Mouse (Mus musculus) spleen, postnatal 14 days (tissue): Measurements from ENCODE around the gene 1110008L16Rik.
A peak's percentile ranks its signal among the peaks of the same experiment; 100 is the strongest.
"Not testable (repeated sequence)": the region's sequence is repeated elsewhere in the genome, so short reads cannot be mapped to it uniquely, and the experiment has no call there.

ENCODE experiments used
- DNase-seq, 2 experiments: peaks; one replicate each; pipeline ENCODE4 v3.0.0; 2021 to 2022; ENCODE audit warnings: low spot score in 2 of 2

The 1110008L16Rik gene

DNA sequence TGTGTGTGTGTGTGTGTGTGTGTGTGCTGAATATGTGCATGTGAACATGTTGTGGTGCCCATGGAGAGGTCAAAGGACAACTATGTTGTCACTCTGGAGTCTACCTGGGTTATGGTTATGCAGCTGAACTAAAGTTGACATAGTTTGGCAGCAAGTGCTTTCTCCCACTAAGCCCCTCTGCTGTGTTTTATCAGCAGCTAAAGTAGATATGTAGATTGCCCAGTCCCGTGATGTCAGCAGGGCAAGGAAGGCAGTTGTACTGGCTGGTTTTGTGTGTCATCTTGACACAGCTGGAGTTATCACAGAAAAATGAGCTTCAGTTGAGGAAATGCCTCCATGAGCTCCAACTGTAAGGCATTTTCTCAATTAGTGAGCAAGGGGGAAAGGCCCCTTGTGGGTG lies 43.7 kb downstream of the 1110008L16Rik start:
- DNase-seq, result not testable (repeated sequence)

DNA sequence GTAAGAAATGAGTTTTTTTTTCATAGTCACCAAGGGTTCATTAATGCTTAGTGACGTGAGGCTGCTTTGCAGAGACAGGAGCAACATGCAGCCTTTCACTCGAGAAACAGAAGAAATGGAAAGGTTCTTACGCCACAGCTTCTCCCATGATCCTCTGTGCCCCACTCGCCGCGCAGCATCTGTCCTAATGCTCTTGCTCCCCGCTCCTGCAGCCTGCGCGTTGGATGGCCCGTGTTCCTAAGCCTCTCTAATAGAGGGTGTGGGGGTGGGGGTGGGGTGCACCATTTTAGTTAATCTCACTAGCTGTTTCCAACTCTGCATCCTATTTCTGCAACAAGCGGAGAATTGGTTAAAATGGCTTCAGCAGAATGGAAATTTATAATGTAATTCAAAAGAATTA lies 44.6 kb downstream of the 1110008L16Rik start:
- no peak for DNase-seq

DNA sequence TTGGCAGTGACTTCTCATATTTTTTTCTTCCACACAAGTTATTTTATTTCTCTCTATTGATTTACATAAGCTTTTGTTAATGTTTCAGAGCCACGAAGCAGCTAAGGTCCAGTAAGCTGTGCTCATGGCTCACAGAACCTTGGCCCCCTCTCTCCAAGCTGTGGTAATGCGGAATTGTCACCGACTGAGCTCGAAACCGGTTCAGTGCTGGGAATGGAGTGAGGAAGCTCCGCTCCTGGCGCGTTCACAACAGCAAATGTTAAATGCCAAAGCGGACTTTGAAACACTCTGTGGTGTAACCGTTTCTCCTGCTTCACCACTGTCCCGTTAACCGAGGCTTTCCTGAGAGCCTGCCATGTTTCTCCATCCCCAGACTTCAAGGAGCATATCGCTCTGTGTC lies 45.2 kb downstream of the 1110008L16Rik start:
- no peak for DNase-seq

DNA sequence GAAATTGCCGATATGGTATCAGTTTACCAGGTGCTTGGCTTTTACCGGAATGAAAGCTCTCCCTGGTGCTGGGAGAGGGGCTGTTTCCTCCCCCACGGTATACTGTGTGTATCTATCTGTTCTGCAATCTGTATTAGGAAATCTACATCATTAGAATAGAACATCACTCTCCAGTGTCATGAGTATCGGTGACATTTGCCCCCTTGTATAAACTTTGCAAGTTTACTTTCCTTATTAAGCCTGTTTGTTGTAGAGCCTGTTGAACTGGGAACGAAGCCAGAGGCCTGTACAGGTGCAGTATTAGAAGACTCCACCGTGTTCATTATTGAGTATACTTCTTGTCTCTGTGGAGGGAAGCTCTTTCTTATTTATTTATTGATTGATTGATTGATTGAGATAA lies 54.0 kb downstream of the 1110008L16Rik start:
- no peak for DNase-seq

DNA sequence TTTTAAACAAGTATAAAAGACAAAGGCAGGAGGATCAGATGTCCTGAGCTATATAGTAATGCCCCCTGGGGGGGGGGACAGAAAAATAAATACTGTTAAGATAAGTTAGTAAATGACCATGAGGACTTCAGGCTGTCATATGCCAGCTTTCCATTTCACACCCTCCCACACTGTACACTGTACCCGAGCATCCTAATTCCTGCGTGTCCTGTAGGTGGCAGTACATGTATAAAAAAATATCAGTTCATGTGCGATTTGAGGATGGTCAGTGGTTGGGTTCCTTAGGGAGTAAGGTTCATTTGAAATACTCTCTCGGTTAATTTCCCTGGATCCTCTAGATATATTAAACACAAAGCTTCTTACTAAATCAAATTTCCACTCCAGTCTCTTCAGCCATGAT lies 55.5 kb downstream of the 1110008L16Rik start:
- DNase-seq, result no peak

DNA sequence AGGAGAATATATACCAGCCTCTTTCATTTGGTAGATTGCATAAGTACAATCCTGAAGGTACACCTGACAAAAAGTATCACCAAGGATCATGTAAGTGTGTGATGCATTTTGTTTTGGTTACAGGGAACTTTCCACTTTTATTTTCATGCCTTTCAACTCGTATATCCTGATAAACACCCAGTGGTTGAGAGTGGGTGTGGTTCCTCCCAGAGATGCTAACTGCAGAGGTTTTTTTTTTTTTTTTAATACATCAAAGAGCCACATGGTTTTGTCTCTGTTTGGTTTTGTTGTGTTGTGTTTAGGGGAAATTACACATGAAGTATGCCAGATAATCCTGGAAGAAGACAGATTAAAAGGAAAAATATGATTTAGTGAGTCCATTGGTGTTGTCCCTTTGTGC lies 57.9 kb downstream of the 1110008L16Rik start:
- DNase-seq, result no peak

DNA sequence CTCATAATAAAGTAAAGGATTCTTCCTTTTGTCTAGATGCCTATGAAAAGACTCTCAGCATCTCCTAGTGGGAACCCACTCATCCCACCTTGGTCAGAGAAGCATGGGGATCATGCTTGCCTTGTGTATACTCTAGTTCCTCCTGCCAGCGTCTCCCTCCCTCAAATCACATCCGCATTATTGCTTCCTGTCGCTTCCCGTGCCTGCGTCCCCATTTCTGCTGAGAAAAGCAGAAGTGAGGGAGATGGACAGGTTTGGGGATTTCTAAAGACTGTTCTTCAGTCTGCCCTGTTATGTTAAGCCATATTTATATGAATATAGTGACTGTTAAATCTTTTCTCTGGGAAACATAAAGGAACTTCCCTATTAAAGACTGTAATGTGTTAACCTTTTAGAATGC lies 61.6 kb downstream of the 1110008L16Rik start:
- DNase-seq, result no peak

DNA sequence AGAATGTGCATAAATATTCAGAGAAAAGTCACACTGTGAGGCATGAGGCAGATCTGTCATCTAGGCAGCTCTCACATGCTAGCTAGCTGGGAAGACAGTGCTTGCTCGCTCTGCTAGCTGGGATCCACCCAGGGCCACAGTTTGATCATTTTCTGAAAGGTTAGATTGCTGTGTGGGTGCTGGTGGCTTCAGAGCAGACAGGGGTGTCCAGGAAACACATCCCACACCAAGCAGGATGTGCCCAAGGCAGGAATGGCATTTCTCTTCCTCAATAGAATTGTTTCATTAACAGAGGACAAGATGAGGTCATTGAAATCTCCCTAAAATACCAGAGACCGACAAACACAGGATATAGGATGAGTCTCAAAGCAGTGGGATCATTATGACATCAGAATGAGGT lies 65.7 kb downstream of the 1110008L16Rik start:
- DNase-seq, result no peak

DNA sequence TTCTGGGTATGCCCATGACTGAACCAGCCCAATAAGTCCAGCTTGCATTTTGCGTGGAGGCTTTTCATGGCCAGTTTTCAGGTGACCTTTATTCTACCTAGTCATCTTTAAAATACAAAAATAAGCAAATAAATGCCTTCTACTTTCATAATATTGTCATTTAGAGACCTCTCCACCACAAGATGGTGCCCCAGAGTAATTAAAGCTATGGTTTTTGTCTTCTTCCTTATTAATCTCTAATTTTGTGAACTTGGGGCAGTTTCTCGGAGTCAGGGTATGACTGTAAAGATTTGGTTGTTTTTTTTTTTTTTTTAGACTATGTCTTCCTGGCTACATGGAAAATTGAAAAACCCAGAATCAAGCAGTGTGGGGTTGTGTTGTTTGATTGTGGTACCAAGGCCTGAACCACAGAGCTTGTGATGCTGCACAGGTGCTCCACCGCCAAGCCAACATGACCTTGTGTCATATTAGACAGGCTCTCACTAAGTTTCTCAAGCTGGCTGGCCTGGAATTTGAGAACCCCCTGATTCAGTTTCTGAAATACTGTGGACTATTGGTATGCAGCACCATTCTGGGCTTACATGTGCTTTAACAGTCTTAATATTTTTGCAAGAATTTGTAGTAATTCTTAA lies 73.2 kb downstream of the 1110008L16Rik start:
- DNase-seq, result no peak

DNA sequence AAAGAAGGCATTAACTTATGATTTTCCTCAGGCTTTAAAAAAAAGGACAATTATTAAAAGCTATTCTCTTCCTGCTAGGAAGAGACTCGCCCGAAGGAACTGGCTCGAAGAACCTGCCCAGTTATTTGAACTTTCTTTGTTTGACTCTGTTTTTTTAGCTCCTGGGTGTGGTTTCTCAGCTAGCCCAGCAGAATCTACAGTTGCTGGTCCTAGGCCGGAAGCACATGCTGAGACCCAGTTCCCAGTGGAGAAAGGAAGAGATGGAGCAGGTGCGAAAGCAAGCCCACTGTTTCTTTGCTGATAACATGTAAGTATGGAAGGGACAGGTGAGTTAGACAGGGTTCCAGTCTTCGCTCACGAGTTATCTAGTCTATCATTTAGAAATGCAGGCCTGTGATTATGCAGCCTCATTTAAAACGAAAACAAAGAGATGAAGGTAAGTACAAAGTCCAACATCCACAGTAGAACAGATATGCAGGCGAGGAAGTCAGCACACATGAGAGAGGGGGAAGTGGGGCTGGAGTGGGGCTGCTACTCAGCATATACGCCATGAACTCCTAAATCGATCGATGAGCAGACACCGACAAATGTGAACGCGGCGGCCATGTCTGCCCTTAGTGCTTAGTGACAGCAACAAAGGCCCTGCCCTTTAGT lies 77.7 kb downstream of the 1110008L16Rik start:
- DNase-seq, result no peak

DNA sequence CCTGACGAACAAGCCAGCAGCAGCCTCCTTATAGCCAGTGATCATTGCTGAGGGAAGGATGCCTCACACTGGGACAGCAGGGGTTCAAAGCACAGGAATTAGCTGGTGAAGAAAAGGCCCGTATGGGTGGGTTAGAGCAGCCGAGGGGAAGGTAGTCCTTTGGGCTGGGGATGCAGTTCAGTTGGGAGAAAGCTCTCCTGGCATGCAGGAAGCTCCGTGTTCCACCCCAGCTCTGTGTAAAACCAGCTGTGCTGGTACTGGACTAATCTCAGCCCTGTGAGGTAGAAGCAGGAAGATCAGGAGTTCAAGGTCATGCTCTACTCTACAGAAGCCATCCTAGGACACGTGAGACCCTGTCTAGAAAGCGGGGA lies 78.2 kb downstream of the 1110008L16Rik start:
- DNase-seq, result no peak

DNA sequence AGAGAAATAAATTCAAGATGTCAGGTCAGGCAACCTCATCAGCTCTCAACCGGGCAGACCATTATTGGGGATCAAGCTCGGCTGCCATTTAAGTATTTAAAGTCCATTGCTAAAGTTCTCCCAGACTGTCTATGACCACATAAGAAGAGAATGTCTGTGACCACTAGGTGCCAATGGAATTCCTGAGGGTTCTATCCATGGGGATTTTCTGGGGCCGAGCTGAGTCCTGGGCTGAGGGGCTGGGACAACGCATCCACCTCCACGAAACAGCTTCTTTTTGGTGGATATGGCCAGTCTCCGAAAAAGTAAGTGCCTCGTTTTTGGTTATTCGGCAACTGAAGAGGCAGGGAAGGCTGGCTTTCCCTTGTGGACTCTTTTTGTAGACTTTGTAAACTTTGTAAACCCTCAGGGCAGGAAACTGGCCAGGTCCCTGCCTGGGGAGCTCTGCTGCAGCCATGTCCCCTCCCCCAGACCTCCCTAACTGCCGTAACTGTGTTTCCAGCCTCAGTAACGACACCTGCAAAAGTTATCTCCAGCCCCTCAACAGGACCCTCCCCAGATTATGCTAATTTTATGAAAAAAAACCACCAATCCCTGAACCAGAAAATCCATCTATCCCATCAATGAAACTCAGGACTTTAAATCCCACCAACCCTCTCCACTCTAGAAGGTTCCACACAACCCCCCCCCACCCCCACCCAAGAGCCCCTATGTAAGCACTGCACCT lies 84.8 kb downstream of the 1110008L16Rik start, which contains the start of gene Psma6:
Gene Psma6 (plus strand): TSS at position 200 of the 727 bp plus-strand sequence.
- DNase-seq, result no peak

DNA sequence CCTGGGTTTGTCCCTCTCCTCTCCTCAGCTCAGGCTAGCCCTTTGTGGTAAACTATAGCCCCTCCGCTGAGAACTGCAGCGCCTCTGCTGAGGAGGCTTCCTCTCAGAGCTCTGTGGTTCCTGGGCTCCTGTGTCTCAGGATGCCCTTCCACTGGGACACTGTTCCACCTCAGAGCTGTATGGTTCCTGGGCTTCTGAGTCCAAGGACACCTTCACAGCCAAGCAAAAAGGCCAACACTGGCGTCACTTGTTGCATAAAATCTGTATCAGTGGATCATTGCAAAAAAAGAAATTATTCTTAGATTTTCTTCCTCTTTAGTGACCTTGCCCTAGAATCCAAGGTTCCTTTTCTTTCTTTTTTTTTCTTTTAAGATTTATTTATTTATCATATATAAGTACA lies 85.4 kb downstream of the 1110008L16Rik start:
- DNase-seq, result no peak

DNA sequence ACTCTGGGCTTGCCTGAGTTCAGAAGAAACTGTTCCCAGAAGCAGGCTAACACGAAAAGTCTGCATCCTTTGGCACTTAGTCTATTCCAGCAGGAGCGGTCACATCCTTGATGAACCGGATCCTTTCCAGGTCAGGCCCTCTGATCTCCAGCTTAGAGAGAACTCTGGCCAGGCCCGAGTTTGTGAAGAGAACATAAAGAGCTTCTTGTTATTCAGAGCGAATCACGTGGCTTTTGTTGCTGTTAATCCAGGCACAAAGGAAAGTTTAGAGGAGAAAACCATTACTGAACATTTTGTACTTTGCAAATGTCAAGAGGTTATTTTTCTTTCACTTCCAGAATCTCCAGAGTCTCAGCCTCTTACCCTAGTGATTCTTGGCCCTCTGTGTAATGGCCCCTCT lies 86.6 kb downstream of the 1110008L16Rik start:
- no peak for DNase-seq

DNA sequence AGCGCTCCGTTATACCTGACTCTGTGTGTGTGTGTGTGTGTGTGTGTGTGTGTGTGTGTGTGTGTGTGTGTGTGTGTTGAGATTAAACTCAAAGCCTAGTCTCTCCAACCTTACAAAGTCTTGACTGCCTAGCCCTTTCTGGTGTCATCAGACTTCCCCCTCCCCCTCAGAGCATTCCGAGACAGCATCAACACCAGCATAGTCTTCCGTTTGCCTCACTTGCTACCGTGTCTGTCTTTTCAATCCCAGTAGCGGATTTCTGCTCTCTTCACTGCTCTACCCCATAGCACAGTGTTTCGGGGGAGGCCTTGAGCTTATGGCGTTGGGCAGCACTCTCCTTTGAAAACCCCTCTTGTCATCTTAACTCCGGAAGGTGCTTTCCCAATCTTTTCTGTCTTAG lies 87.1 kb downstream of the 1110008L16Rik start:
- no peak for DNase-seq

DNA sequence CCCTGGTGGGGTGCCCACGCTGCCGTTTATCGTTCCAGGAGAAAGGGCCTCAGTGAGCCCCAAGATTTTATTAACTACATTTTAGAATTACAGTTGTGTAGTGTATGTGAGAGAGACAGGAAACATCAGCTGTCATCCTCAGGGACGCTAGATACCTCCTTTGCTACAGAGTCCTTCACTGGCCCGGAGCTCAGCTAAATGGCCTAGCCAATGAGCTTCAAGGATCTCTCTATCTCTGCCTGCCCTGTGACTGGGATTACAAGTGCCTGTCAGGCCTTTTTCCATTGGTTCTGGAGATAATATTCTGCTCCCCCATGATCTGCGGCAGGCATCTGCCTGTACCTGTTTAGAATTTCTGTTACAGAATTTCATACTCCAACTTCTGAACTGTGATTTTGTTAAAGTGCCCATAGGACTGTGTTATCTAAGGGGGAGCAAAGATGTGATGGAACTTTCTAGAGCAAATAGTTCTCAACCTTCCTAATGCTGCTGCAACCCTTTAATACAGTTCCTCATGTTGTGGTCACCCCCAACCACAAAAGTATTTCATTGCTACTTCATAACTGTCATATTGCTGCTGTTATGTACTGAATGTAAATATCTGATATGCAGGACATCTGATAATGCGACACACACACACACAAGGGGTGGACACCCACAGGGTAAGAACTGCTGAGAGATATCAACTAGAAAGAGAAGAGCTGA lies 87.9 kb downstream of the 1110008L16Rik start:
- no peak for DNase-seq

DNA sequence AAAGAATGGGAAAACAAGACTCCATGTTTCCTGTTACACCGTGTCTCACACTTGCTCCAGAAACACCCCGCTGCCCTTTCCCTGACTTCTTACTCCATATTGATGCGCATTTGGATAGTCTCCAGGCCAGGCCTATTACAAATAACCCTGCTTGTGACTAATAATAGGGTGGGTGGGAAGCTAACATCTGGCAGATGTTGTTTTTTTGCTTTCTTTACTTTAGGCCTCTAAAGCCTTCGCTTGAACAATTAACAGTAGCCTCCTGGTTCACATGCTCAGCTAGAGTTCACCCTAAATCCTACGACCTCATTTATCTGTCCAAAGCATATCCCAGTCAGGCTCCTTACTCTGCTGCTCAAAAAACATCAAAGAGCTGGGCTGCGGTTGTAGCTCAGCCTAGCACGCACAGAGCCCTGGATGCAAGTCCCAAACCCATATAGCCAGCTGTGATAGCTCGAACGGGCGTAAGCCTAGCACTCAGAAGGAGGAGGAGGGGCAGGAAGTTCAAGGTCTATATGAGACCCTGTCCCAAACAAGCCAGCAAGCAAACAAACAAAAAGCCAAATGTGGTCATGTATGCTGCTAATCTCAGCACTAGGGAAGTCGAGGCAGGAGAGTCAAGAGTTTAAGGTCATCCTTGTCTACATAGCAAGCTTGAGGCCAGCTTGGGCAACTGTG lies 88.5 kb downstream of the 1110008L16Rik start:
- DNase-seq, result no peak

DNA sequence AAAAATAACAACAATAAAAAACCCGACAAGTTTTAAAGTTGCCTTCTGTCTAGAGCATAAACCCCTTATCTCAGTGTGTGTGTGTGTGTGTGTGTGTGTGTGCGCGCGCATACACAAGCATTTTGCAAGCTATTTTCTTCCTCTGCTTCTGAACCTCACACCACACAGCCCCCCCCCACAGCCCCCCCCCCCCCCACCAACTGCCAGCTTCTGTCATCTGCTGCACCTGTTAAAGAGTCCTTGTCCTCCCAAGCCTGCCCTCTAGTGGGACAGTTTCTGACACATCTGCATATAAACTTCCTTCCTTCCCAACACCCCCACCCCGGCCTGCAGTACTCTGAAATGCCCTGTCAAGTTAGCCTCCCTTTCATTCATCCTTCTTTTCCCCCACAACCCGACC lies 89.1 kb downstream of the 1110008L16Rik start:
- peak; percentile 47 to 67 for DNase-seq

DNA sequence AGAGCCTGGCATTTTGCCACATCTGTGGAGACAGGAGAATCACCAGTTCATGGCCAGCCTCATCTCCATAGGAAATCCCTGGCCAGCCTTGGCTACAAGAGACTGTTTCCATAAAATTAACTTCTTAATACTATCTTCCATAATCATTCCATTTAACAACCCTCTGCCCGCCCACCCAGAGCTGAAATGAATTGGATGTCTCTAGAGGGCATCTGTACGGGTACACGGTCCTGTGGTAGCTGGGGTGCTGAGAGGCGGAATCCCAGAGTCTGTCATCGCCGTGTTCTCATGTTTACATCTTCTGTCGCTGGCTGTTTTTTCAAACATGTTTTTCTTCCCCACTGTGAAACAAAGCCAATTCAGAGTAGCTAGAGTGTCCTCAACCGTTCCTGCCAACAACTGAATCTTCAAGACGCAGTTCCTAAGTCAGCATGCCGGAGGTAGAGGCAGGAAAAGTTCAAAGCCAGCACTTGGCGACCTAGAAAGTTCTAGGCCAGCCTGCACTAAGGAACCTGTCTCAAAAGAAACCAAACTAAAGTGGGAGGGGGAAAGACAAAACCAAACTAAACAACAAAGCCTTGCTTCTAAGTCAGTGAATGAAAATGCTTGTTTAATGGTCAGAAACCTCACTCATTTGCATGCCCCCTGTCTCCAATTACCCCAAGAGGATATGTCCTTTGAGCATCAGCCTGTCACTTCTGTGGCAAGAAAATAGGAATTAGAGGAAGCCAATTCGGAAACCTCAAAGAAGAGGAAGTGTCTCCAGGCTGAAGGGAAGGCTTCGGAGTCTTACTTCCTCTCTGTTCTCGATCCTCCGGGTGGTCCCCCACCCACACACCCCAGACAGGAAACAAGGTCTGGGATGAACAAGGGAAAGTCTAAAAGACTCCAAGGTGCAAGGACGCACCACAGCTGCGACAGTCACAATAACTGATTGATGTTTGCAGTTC lies 90.0 kb downstream of the 1110008L16Rik start:
- no peak for DNase-seq

DNA sequence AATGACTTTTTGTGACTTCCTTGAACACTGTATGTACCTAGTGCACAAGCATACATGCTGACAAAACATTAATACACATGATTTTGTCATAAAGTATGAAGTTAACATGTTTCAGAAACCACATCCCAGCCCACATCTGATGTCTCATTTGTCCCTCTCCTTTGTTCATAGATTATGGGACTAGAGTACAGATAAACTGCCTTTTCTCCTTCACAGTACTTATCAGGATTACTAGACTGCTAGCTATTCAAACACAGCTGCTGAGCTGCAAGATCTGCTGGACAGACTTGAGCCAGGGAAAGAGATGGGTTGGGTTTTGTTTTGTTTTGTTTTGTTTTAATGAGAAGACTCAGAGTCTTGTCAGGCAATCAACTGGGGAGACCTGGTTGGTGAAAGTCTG lies 92.7 kb downstream of the 1110008L16Rik start:
- no peak for DNase-seq
